Mouse (Mus musculus) stomach, postnatal 0 days (tissue): ENCODE measurements around the gene Col13a1.

Experiments used
- CTCF ChIP-seq: IDR thresholded peaks from 2 replicates; pipeline ENCODE4 v1.5.1; 2016; ENCODE audit warnings: antibody characterized with exemption, low read depth, mild to moderate bottlenecking, moderate library complexity
- EP300 ChIP-seq: optimal IDR thresholded peaks from 2 replicates; pipeline ENCODE3; 2016; ENCODE audit warnings: antibody characterized with exemption

DNA sequence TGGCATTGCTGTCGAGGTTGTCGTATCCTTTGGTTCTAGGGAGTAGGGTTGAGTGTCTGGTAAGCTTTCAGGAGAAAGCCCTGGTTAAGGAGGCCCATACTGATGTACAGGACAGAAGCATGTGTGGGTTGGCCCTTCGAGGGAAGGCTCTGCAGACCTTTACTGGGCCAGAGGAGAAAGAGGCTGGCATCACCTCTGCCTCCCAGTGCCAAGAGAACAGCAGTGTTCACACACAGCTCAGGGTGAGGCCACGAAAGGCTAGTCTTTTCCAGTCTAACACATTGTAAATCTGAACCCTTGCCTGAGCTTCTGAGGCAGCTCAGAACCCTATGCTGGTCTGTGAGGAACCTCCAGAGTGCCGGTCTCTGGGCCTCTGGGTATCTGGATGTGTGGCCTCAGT is 84.3 kb downstream of the Col13a1 start:
- TF ChIP-seq CTCF (no peak), EP300 (no peak)
